ENCODE assay signal across 28 mouse cellular contexts in genomic region chr19:56589455-56589854, GRCm38 (mm10).
"Had no signal": no experiment of that assay in that cellular context is flagged by ENCODE, and none has a peak within 500 bp of the region (broad histone marks: within the 10 kb centered on the region; RNA-seq: fewer than 3 reads in every experiment).

No protein-coding gene starts in this region.

- H3K9me3 ChIP-seq: embryonic facial prominence, embryonic 10.5 days; embryonic facial prominence, embryonic 12.5 days; embryonic facial prominence, embryonic 13.5 days; embryonic facial prominence, embryonic 15.5 days; forebrain, embryonic 10.5 days; forebrain, embryonic 12.5 days; forebrain, embryonic 13.5 days; forebrain, embryonic 15.5 days had no signal

- H3K4me2 ChIP-seq: embryonic facial prominence, embryonic 12.5 days; embryonic facial prominence, embryonic 13.5 days; embryonic facial prominence, embryonic 15.5 days; forebrain, embryonic 12.5 days; forebrain, embryonic 13.5 days; forebrain, embryonic 15.5 days had no signal

- H3K4me3 ChIP-seq: embryonic facial prominence, embryonic 10.5 days; embryonic facial prominence, embryonic 12.5 days; embryonic facial prominence, embryonic 13.5 days; embryonic facial prominence, embryonic 15.5 days; erythroblast, embryonic 14.5 days; forebrain, embryonic 10.5 days; forebrain, embryonic 12.5 days; forebrain, embryonic 13.5 days; forebrain, embryonic 15.5 days; gastrocnemius, adult 2 months; heart, adult 2 months had no signal

- H3K9ac ChIP-seq: embryonic facial prominence, embryonic 12.5 days; embryonic facial prominence, embryonic 13.5 days; embryonic facial prominence, embryonic 15.5 days; forebrain, embryonic 12.5 days; forebrain, embryonic 13.5 days; forebrain, embryonic 15.5 days; forebrain, postnatal 0 days had no signal

- H3K27ac ChIP-seq: embryonic facial prominence, embryonic 10.5 days; embryonic facial prominence, embryonic 12.5 days; embryonic facial prominence, embryonic 13.5 days; forebrain, embryonic 10.5 days; forebrain, embryonic 12.5 days; forebrain, embryonic 13.5 days had no signal

- ATAC-seq: forebrain, embryonic 13.5 days; forebrain, embryonic 14.5 days; forebrain, embryonic 15.5 days; forebrain, embryonic 16.5 days; forebrain, postnatal 0 days had no signal

- DNase-seq: cerebellum, adult 2 months; cerebellum, adult 8-10 months; cerebellum, adult 9-10 months; cerebellum, adult 9-11 months; cerebellum, postnatal 10 days; cerebellum, postnatal 14 days; cerebellum, postnatal 25 days; cerebellum, postnatal 36 days; embryo, embryonic 11 days; forebrain, postnatal 0 days; gastrocnemius, adult 2 months; gastrocnemius, postnatal 10 days; gastrocnemius, postnatal 14 days; gastrocnemius, postnatal 25 days; gastrocnemius, postnatal 36 days; heart, adult 18-20 months; heart, adult 2 months had no signal

- H3K27me3 ChIP-seq: embryonic facial prominence, embryonic 12.5 days; embryonic facial prominence, embryonic 13.5 days; embryonic facial prominence, embryonic 15.5 days; forebrain, embryonic 12.5 days; forebrain, embryonic 13.5 days; forebrain, embryonic 15.5 days had no signal

- H3K4me1 ChIP-seq: embryonic facial prominence, embryonic 10.5 days; embryonic facial prominence, embryonic 12.5 days; embryonic facial prominence, embryonic 13.5 days; forebrain, embryonic 10.5 days; forebrain, embryonic 12.5 days; forebrain, embryonic 13.5 days had no signal
